Mouse (Mus musculus) midbrain, postnatal 0 days (tissue): ENCODE data around the gene Grk3. TPM values are rescaled to one million over a fixed set of nuclear protein-coding genes. Genes with fewer than 3 reads are reported as not detected.

Source experiments
- ATAC-seq: fragments of 200-750 bp; cut with Nextera tagmentation; 2 replicates; pipeline ENCODE4 v1.8.0; 2017; ENCODE audit warnings: moderate number of reproducible peaks, mild to moderate bottlenecking, moderate TSS enrichment, moderate library complexity; ENCODE audit not compliant: low FRiP score
- DNase-seq: peaks from one replicate; pipeline ENCODE4 v3.0.0-alpha.2; 2015; ENCODE audit warnings: low spot score
- H3K27ac ChIP-seq: fragments of 300-500 bp; sonication (generic); 2 replicates; pipeline ENCODE4 v1.5.1; 2014; ENCODE audit warnings: low read depth, mild to moderate bottlenecking, low read length, mixed read lengths
- H3K27me3 ChIP-seq: fragments of 300-500 bp; sonication (generic); 2 replicates; pipeline ENCODE4 v1.6.1; 2014; ENCODE audit warnings: low read length, control low read depth, mixed read lengths; ENCODE audit not compliant: insufficient read depth
- H3K36me3 ChIP-seq: fragments of 300-500 bp; sonication (generic); 2 replicates; pipeline ENCODE4 v1.6.1; 2014; ENCODE audit warnings: low read length, control low read depth, mixed read lengths; ENCODE audit not compliant: insufficient read depth
- H3K4me1 ChIP-seq: fragments of 300-500 bp; sonication (generic); 2 replicates; pipeline ENCODE4 v1.6.1; 2014; ENCODE audit warnings: mild to moderate bottlenecking, control low read depth, antibody characterized with exemption, low read length, mixed read lengths; ENCODE audit not compliant: insufficient read depth
- H3K4me2 ChIP-seq: fragments of 300-500 bp; sonication (generic); 2 replicates; pipeline ENCODE4 v1.6.1; 2014; ENCODE audit warnings: low read depth, mild to moderate bottlenecking, low read length, mixed read lengths; ENCODE audit not compliant: poor library complexity, severe bottlenecking
- H3K4me3 ChIP-seq: fragments of 300-500 bp; sonication (generic); 2 replicates; pipeline ENCODE4 v1.5.1; 2014; ENCODE audit warnings: low read depth, mild to moderate bottlenecking, low read length, moderate library complexity
- H3K9ac ChIP-seq: fragments of 300-500 bp; sonication (generic); replicated peaks from 2 replicates; pipeline ENCODE4 v1.6.1; 2014; ENCODE audit warnings: mild to moderate bottlenecking, low read length, moderate library complexity, mixed read lengths; ENCODE audit not compliant: poor library complexity, severe bottlenecking
- H3K9me3 ChIP-seq: fragments of 300-500 bp; sonication (generic); 2 replicates; pipeline ENCODE4 v1.6.1; 2016; ENCODE audit warnings: low read length, control low read depth
- CTCF ChIP-seq: IDR thresholded peaks from 2 replicates; pipeline ENCODE4 v1.5.1; 2016; ENCODE audit warnings: antibody characterized with exemption, mild to moderate bottlenecking
- WGBS: fragments of 180-500 bp; shearing (Covaris S2); extraction: QIAGEN DNeasy Blood & Tissue Kit; methylation state at CpG from one replicate; pipeline ENCODE4 v1.1.7; 2014; 5-methylcytosine and 5-hydroxymethylcytosine counted together
- polyA plus RNA-seq: library from polyadenylated mRNA; unstranded; fragments of >200 nt; fragmentation: Nextera tagmentation; extraction: Ambion mirVana; gene quantifications from 2 replicates; pipeline ENCODE4 v1.2.1, GENCODE M21; 2015
- total RNA-seq: library from RNA; depleted of rRNA; stranded (reverse); fragments of >200 nt; gene quantifications from 2 replicates; pipeline ENCODE4 v1.2.3, GENCODE M21; 2014

Gene Grk3
- total and polyA plus RNA-seq, 2 experiments from 2014 or later: 21.1 to 48.4 TPM

GRCm38 (mm10) chr5:112942244-112942643 is 73.3 kb downstream of the Grk3 start:
- no peaks in the 10 kb centered on the region for H3K27me3 ChIP-seq
- TF ChIP-seq CTCF: no peak
- no peak for DNase-seq
- 23% methylated on average over 7 of the region's 7 CpGs for WGBS
- H3K27ac ChIP-seq: peak overlapping the region; percentile 59; the same call in 1 of the 2 replicates
- peak; percentile 64 for ATAC-seq
- H3K4me3 ChIP-seq: no peak overlapping the region
- peaks cover 19% of the 10 kb centered on the region for H3K36me3 ChIP-seq
- no peaks in the 10 kb centered on the region for H3K4me1 ChIP-seq
- no peak overlapping the region for H3K4me2 ChIP-seq
- H3K9me3 ChIP-seq: no peaks in the 10 kb centered on the region
- 0 out of 2 replicates have a peak overlapping the region, but pooled peaks have one; percentile 1 for H3K9ac ChIP-seq

- no peak for ATAC-seq
- Histone ChIP-seq H3K4me1 (no peaks in the 10 kb centered on the region), H3K9ac (no peak overlapping the region), H3K4me3 (no peak overlapping the region), H3K4me2 (no peak overlapping the region), H3K36me3 (peaks cover 20% of the 10 kb centered on the region), H3K27me3 (no peaks in the 10 kb centered on the region), H3K9me3 (no peaks in the 10 kb centered on the region), H3K27ac (no peak overlapping the region)
- 95% methylated on average over 12 of the region's 12 CpGs for WGBS
- TF ChIP-seq CTCF: no peak
- DNase-seq: no peak
Observed at GRCm38 (mm10) chr5:112941001-112941400, 74.6 kb downstream of the Grk3 start.

GRCm38 (mm10) chr5:112936632-112937031 is 79.0 kb downstream of the Grk3 start:
- WGBS: 85% methylated on average over 10 of the region's 10 CpGs
- no peaks in the 10 kb centered on the region for H3K27me3 ChIP-seq
- no peaks in the 10 kb centered on the region for H3K9me3 ChIP-seq
- ATAC-seq (no peak), DNase-seq (no peak)
- no peak overlapping the region for H3K9ac ChIP-seq
- H3K4me1 ChIP-seq: no peaks in the 10 kb centered on the region
- no peak overlapping the region for H3K27ac ChIP-seq
- no peak overlapping the region for H3K4me3 ChIP-seq
- no peak overlapping the region for H3K4me2 ChIP-seq
- peaks cover 32% of the 10 kb centered on the region for H3K36me3 ChIP-seq
- TF ChIP-seq CTCF: no peak

GRCm38 (mm10) chr5:112935436-112935835 is 80.2 kb downstream of the Grk3 start:
- 91% methylated on average over 8 of the region's 8 CpGs for WGBS
- ATAC-seq: no peak

GRCm38 (mm10) chr5:112932878-112933567 is 82.6 kb downstream of the Grk3 start:
- H3K4me3 ChIP-seq: no peak overlapping the region
- H3K4me1 ChIP-seq: no peaks in the 10 kb centered on the region
- no peak overlapping the region for H3K9ac ChIP-seq
- TF ChIP-seq CTCF: no peak
- no peaks in the 10 kb centered on the region for H3K9me3 ChIP-seq
- H3K36me3 ChIP-seq: peaks cover 21% of the 10 kb centered on the region
- DNase-seq (no peak), ATAC-seq (no peak)
- no peak overlapping the region for H3K27ac ChIP-seq
- WGBS: 83% methylated on average over 11 of the region's 11 CpGs
- H3K27me3 ChIP-seq: no peaks in the 10 kb centered on the region
- no peak overlapping the region for H3K4me2 ChIP-seq

More at GRCm38 (mm10) chr5:112935436-112935835, 80.2 kb downstream of the Grk3 start:
- no peak for DNase-seq
- Histone ChIP-seq H3K9ac (no peak overlapping the region), H3K9me3 (no peaks in the 10 kb centered on the region), H3K4me1 (no peaks in the 10 kb centered on the region), H3K4me2 (no peak overlapping the region), H3K27ac (no peak overlapping the region), H3K27me3 (no peaks in the 10 kb centered on the region), H3K36me3 (peaks cover 32% of the 10 kb centered on the region), H3K4me3 (no peak overlapping the region)
- TF ChIP-seq CTCF: no peak

GRCm38 (mm10) chr5:112931901-112932300 is 83.7 kb downstream of the Grk3 start:
- WGBS: 79% methylated on average over 5 of the region's 5 CpGs
- Histone ChIP-seq H3K4me3 (no peak overlapping the region), H3K36me3 (peaks cover 19% of the 10 kb centered on the region), H3K4me1 (no peaks in the 10 kb centered on the region), H3K27ac (no peak overlapping the region), H3K4me2 (no peak overlapping the region), H3K9me3 (no peaks in the 10 kb centered on the region), H3K27me3 (no peaks in the 10 kb centered on the region), H3K9ac (no peak overlapping the region)
- no peak for DNase-seq
- TF ChIP-seq CTCF: no peak
- no peak for ATAC-seq
